Mouse (Mus musculus): ENCODE results near the gene Plxnd1.

Plxnd1 gene

DNA sequence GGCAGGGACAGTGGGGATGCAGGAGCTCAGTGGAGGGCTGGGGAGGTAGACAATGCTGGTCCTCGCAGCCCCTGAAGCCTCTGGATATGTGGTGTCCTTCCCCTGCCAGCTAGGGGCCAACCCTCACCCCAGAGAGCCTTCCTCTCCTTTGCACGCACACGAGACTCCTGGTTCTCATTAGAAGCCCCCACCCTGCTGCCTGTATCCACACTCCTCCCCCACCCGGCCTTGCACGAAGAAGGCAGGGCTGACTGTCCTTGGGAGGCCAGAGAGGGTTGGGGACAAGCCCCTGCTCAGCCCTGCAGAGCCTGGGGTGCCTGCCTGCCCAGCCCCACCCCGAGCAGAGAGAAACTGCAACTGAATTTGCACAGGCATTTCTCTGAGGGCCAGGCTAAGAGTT is 37.1 kb downstream of the Plxnd1 start:
- DNase-seq (ENCODE audit: low spot score), result peak; percentile 56

DNA sequence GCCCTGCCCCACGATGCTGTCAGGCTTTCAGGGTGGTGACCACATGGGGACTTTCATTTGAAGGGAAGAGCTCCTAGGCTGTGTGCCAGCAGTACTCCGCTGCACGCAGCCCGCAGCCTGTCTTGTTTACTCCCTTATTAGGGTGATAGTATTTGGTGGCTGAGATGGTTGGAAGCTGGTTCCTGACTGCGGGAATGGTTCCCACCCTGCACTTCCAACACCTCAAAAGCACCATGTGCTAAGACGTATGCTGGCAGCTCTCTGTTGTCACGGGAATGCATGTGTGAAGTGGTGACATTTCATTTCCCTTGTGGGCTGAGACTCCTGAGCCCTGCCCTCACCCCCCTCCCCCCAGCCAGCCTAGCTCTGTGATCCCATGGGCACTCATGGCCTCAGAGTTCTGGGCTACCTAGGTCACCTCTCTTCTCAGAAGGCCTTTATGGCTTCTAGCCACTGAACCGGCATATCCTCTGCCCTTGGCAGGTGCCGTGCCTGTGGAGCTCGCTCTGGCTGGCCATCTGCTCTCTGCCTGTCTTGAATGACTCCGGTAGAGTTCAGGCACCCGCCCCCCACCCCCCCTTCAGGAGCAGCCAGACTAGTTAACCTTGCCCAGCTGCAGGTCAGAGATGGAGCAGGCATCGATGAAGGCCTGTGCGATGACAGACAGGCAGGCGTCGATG is 37.7 kb downstream of the Plxnd1 start:
- DNase-seq (ENCODE audit: low spot score), result no peak

DNA sequence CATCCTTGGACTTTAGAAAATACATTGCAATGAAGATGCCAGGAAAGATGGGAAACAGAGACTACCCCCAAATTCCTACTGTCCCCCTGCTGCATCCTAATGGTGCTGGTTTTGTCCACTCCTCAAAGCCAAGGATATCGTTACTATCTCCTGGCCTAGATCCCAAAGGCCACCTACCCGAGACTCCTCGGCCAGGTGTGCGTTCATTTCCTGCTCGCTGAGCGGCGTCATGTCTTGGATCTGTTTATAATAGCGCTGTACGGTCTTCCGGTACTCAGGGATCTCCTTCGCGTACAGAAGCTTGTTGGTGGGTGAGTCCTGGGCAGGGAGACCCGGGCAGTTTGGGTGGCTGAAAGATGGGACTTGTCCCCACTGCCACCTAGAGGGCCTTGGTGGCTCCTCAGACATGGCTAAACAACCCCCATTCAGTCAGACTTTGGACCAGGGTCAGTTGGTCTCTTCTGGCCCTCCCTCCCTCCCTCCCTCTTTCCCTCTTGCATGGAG is 38.3 kb downstream of the Plxnd1 start:
- DNase-seq (ENCODE audit: low spot score), result no peak

DNA sequence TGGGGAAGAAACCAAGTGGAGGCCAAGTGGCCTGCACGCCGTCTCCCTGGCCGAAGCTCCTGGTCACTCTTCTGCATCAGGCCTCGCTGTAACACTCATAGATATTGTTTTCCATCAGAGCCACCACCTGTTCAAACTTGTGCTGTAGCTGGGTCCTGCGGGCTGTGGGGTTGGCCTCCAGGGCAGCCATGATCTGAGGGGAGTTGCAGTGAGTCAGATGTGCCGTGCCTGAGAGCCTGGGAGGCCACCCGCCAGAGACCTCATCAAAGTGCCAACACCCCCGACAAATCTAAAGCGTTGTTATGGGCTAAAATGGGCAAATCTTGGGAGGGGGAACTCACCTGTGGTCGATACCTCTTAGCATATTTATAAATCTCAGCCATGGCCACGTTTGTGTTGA is 39.1 kb downstream of the Plxnd1 start:
- DNase-seq (ENCODE audit: low spot score), result no peak

DNA sequence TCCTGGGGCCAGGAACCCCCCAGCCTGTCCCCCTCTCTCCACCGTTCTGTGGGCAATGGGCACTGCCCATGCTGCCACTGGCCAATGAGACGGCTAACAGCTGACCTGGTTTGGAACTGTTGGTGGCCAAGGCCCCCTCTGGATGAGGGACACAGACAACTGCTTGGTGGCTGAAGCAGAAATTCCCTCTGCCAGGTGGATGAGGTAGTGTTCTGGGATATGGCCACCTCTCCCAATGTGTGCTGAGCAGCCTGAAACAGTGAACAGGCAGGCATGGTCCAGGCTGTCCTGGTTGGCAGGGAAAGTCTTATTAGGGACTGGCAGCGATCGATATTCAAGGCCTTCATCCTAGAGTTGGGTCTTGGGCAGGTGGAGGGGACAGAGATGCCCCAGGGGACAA is 39.6 kb downstream of the Plxnd1 start:
- no peak for DNase-seq (ENCODE audit: low spot score)

DNA sequence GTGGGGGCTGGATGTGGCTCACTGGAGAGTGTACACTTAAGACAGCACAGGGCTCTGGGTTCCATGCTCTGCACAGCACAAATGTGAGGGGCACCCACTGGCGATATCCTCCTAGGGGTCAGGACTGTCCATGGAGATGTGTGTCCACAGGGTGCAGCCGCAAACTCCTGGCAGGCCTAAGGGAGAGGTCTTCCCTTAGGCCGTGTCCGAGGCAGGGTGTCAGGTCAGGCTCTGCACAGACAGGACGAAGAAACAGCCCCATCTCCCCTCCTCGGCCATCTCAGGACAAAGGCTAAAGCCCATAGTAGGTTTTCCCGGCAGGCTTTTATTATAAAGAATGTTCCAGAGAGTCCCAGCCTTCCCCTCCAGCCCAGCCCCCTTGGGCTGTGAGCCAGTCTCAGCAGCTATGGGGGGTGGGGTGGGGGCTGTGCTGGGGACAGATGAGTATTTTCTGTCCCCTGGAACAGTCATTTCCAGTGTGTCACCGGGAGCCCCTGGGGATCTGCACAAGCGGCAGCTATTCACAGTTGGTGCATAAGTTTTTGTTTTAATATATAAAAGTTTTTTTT is 40.2 kb downstream of the Plxnd1 start:
- DNase-seq (ENCODE audit: low spot score), result no peak

DNA sequence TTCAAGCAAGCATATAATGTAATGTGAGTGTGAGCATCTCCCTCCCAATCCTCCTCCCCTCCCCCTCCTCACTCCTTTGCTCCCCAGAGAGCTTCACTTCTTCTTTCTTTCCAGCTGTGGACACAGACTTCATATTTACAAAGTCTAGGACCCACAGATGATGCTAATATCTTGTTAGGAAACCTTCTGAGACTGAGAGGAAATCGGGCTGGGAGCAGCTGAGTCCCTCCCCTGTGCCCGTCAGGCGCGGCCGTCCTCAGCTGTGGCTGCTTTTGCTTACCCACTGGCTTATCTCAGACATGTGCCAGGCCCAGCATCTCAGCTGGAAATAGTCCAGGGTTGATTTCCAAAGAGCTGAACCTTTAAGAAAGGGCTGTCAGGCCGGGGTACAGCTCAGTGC is 48.4 kb downstream of the Plxnd1 start:
- peak; percentile 61 for DNase-seq (ENCODE audit: low spot score)

DNA sequence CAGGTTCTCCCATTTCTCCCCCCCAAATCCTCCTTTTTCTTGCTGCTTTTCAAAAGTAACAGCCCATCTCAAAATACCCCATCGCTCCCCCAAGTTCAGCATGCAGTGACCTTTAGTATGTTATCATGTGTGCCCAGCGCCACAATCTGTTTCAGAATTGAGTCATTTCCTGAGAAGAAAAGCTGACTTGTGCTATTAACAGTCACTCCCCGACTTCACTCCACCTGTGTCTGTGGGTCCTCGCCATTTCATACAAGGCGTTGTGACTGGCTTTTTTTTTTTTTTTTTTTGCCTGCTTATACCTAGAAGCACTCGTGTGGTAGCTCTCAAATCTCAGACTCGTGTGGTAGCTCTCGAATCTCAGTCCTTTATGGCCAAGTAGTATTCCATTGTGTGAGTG is 49.2 kb downstream of the Plxnd1 start:
- no peak for DNase-seq (ENCODE audit: low spot score)

DNA sequence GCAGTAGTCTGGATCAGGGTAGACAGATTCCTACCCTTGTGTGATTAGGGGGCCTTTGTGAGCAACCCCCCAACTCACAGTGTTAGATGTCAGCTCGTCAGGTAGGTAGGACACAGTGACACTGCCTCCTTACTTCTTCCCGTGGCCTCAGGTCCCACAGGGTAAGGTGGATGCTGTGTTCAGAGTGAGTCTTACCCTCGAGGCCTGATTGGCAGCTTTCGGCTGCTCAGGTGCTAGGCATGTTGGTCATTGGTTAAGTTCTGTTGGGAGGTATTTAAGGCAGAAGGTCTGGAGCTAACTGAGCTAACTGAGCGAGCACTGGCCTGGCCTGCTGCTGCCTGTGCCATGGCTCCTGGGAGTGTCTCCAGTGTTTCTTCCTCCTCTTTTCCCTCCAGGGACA is 50.2 kb downstream of the Plxnd1 start, which contains the start of gene H1foo:
Gene H1foo (plus strand): TSS at position 301 of the 400 bp plus-strand sequence.
- DNase-seq (ENCODE audit: low spot score), result no peak

DNA sequence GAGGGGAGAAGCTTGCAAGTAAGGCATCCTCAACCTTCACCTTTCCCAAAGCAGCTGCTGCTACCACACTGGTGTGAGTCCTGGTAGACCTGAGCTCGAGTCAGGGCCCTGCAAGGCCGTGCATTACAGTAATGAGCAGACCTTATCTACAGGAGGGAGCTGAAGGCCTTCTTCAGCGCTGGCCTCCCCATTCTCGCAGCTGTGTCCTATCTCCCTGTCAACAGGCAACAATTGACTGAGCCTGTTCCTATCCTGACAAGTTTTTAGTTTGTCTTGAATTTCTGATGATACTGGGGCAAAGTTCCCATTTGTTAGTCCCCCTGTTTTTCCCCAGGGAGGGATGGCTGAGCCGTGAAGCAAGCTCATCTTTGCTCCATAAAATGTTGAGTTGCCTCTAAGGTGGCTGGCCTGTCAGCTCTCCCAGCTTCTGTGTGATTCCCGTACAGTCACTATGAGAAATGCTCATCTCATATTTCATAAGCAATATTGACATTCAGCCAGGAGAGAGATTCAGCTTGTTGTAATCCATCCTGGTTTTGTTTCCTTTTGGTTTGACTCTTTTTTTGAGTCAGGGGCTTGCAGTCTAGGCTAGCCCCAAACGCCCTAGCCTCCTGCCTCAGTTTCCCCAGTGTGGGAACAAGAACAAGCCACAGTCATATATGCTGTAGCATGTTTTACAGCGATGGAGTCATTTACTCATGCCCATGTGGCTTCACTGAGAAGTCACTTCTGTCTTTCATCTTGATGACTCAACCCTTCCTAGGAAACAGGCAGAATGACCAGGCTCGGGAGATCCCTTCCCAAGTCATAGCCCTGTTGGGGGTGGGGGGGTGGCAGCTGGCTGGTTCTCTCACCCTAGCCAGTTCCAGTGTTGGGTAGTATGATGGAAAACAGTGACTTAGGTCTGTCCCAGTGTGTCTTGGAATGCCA is 51.0 kb downstream of the Plxnd1 start:
- no peak for DNase-seq (ENCODE audit: low spot score)

DNA sequence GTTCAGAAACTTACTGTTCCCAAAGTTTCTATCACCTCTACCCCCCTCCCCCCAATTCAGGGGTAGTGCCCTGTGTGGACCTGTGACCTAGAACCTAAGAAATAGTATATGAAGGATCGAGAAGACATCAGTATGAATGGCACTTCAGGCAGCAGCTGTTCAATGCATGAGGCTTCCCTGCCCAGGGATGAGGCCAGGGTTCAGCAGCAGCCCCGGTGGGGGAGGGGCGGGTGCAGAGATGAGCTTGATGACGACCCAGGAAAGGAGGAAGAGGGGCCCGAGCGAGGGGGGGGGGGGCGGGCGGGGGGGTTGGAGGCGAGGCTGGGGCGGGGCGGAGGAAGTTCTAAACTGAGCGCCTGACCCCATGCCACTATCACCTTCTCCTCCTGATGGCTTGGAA is 53.7 kb downstream of the Plxnd1 start:
- DNase-seq (ENCODE audit: low spot score), result no peak

DNA sequence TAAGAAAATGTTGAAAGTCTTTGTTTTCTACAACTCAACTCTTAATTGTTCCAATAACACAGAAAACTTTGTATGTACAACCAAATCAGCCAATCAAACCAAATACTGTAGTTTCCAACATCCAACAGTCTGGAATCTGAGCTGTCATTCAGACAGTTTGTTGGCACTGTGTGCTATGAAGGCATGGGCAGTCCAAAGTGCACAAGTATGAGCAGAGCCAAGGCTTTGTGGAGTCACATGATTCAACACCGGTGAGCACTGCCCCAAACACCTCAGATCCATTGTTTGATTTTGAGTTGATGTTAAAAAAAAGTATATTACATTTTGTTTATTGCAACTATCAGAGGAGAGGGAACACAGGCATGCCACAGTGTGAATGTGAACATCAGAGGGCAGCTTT is 54.2 kb downstream of the Plxnd1 start:
- DNase-seq (ENCODE audit: low spot score), result no peak

DNA sequence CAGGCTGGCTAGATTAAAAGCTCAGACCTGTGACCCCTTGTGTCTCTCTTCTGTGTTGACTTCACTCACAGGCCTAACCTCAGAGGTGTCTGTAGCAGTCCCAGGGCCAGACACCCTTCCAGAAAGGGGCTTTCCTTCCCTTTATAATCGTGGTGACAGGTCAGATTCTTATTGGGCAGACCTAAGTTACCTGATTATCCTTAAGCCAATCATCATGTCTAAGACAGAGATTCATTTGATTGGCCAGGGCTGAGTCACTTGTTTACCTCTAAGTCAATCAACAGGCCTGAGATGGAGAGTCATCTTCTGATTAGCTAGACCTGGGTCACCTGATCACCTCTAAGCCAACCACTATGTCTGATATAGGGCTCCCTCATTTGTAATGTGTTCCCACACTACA is 56.0 kb downstream of the Plxnd1 start:
- DNase-seq (ENCODE audit: low spot score), result no peak

DNA sequence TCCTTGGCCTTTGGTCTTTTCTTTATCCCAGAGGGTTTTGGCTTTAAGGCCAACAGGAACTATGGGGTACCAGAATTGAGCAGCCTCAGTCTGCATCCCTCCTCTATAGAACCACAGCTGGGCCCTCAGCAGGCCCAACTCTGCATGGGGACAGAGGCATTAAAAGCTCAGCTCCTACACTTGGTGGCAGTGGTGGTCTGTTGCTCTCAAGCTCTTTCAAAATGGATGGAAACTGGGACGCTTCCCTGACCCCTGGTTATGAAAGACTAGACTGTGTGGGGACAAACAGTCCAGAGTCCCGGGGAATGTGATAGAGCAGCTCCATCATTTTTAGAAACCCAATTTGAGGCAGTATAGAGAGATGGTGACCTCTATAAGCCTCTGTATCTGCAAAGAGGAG is 56.8 kb downstream of the Plxnd1 start:
- no peak for DNase-seq (ENCODE audit: low spot score)

DNA sequence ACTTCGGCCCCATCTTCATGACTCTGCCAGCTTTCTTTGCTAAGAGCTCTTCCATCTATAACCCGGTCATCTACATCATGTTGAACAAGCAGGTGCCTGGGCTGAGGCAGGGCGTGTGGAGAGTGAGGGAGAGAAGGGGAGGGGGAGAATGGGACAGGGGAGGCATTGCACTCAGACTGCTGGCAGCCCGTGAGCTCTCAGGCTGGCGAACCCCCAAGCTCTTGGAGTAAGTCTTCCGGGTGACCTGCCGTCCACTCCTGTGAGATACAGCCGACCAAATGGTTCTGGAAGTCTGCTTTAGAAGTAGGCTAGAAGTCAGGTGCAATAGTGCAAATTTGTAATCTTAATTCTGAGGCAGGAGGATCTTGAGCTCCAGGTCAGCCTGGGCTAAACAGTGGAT is 59.3 kb downstream of the Plxnd1 start:
- no peak for DNase-seq (ENCODE audit: low spot score)

DNA sequence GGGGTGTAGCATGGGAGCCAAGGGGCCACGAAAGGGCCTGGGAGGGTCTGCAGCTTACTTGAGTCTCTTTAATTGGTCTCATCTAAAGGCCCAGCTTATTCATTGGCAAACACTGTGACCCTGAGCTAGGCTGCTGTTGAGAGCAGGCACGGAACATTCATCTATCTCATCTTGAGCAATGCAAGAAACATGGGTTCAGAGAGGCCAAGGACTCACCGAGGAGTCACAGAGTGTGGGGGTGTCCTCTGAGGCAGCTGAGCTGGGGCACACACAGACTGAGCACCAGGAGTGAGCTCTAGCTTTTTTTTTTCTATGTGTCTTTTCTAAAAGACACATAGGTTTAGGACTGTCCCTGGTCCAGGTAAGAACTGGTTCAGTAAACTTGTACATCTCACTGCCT is 62.4 kb downstream of the Plxnd1 start:
- no peak for DNase-seq (ENCODE audit: low spot score)

DNA sequence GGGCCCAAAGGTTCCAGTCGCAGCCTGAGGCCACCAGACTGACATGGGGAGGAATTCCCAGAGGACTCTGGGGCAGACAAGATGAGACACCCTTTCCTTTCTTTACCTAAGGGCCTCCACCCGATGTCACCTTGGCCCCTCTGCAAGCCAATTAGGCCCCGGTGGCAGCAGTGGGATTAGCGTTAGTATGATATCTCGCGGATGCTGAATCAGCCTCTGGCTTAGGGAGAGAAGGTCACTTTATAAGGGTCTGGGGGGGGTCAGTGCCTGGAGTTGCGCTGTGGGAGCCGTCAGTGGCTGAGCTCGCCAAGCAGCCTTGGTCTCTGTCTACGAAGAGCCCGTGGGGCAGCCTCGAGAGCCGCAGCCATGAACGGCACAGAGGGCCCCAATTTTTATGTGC is 63.2 kb downstream of the Plxnd1 start, which contains the start of gene Rho:
Gene Rho (plus strand): TSS at position 110 of the 400 bp plus-strand sequence.
- DNase-seq (ENCODE audit: low spot score), result no peak

DNA sequence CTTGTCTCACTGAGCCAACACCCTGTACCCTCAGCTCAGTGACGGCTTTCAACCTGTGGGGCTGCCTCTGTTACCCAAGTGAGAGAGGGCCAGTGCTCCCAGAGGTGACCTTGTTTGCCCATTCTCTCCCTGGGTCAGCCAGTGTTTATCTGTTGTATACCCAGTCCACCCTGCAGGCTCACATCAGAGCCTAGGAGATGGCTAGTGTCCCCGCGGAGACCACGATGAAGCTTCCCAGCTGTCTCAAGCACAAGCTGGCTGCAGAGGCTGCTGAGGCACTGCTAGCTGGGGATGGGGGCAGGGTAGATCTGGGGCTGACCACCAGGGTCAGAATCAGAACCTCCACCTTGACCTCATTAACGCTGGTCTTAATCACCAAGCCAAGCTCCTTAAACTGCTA is 64.8 kb downstream of the Plxnd1 start:
- DNase-seq (ENCODE audit: low spot score), result no peak

DNA sequence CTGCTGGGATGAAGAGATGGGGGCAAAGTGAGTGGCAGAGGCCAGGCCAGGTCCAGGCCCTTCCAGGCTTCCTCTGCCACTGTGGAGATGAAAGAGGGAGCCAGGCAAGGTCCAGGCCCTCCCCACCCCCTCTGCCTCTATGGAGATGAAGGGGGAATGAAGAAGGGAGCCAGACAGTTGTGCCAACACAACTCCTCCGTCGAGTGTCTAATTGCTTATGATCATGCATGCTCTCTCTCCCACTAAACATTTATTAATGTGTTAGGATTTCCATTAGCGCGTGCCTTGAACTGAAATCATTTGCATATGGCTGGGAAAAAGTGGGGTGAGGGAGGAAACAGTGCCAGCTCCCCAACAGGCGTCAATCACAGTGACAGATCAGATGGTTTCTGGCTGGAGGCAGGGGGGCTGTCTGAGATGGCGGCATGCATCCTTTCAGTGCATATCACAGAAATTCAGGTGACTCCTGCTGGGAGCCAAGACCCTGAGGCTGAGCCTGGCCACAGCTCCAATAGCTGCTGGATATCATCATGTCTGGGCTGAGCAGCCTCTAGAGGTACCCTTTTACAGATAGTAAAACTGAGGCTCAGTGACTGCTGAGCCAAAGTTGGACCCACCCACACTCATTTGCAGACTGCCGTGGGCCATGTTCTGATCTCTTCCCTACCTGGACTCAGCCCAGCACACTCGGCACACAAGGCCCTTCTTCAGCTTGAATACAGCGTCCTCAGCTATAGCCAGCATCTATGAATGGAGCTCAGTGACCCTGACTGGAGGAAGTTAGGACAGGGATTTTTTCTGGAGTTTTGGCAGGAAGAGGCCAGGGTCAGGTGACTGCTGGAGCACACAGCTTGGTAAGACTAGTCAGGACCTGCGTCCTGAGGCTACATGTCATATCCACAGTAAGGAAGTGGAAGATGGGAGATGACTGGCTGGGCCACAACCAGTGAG is 67.2 kb downstream of the Plxnd1 start:
- no peak for DNase-seq (ENCODE audit: low spot score)

DNA sequence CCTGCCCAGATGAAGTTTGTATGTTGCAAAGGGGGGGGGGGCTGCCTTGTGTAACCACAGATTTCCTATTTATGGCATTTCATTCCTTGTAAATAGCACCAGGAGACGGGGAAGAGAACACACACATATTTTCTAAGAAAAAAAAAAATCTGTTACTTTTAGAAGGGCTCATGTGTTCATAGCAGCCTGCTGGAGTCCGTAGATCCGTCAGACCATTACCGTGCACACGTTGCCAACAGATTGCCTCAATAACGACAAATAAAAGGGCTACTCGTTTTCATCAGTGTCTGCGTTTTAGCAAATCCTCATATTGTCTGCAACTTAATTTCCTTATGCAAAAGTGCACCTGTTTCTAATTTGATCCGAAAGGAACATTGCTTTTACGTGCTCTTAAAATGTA is 68.4 kb downstream of the Plxnd1 start:
- no peak for DNase-seq (ENCODE audit: low spot score)

DNA sequence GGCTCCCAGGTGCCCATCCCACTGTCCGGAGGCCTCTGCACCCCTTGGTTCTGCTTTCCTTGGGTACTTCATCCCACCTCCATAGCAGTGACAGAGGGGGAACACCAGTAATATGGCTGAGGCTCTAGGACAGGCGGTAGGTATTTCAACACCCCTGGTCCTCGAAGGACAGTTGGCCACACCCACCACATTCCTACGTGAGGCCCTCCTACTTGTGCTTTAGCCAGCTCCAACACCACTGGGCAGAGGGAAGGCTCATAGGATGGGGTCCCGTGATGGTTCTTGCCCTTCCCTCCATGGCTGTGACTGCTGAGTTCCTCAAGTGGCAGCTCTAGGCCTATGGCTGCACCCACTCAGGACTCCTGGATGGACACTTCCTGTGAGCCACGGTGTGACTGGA is 70.0 kb downstream of the Plxnd1 start:
- DNase-seq (ENCODE audit: low spot score), result no peak

DNA sequence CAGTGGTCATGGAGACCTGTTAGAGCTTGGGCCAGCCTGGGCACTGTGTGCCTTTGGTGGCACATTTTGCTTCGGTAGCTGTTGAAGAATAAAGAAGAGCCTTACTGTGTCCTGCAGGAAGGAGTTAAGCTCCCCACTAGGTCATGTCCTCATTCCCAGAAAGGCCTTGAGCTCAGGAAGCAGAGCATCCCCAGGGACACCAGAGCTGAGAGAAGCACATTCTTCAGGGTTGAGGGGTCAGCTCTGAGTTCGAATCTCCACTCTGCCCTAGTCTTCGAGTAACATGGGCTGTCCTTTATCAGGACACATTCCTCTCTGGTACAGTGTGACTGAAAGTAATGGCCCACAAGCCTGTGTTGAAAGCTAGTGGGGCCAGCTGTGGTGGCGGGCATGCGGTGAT is 74.9 kb downstream of the Plxnd1 start:
- DNase-seq (ENCODE audit: low spot score), result no peak

Measured in ovary, postnatal 36 days (tissue).